Mouse (Mus musculus): ENCODE measurements around the gene Gm10283. TPM values are rescaled to one million over a fixed set of nuclear protein-coding genes. Genes with fewer than 3 reads are reported as not detected.
"Not testable (repeated sequence)": the region's sequence is repeated elsewhere in the genome, so short reads cannot be mapped to it uniquely, and the experiment has no call there.

The Gm10283 gene
- not detected in 2 replicates for polyA plus RNA-seq (2015; fragmentation: Nextera tagmentation; extraction: Ambion mirVana)

- Histone ChIP-seq H3K27me3 (no peaks in the 10 kb centered on the region), H3K9ac (no peak within 1 kb of the TSS), H3K36me3 (no peaks in the 10 kb centered on the region), H3K27ac (replicated peaks) (no peak within 1 kb of the TSS), H3K4me3 (replicated peaks) (no peak within 1 kb of the TSS), H3K9me3 (replicated peaks) (no peaks in the 10 kb centered on the region), H3K4me1 (peaks cover 7% of the 10 kb centered on the region; the same call in 1 of the 2 replicates), H3K4me2 (replicated peaks) (no peak within 1 kb of the TSS)
- WGBS, result 46% methylated on average over 2 of the region's 2 CpGs
- ATAC-seq (ENCODE audit: insufficient number of reproducible peaks, low FRiP score, low TSS enrichment, low read depth), result no peak
Measured at GRCm38 (mm10) chr8:60503098-60503497, at the start of gene Gm10283. Gene Gm10283 (minus strand): TSS chr8:60503198.

- no peaks in the 10 kb centered on the region for H3K36me3 ChIP-seq
- no peak overlapping the region for H3K27ac ChIP-seq (replicated peaks)
- no peaks in the 10 kb centered on the region for H3K27me3 ChIP-seq
- no peaks in the 10 kb centered on the region for H3K9me3 ChIP-seq (replicated peaks)
- WGBS, result 56% methylated on average over 2 of the region's 2 CpGs
- no peaks in the 10 kb centered on the region for H3K4me1 ChIP-seq
- H3K4me2 ChIP-seq (replicated peaks), result no peak overlapping the region
- H3K4me3 ChIP-seq (replicated peaks), result no peak overlapping the region
- no peak for ATAC-seq (ENCODE audit: insufficient number of reproducible peaks, low FRiP score, low TSS enrichment, low read depth)
- no peak overlapping the region for H3K9ac ChIP-seq
Measured at GRCm38 (mm10) chr8:60534945-60535344, 31.9 kb upstream of the Gm10283 start.

- H3K4me3 ChIP-seq (replicated peaks), result no peak overlapping the region
- H3K4me2 ChIP-seq (replicated peaks), result no peak overlapping the region
- H3K9me3 ChIP-seq (replicated peaks), result no peaks in the 10 kb centered on the region
- no peaks in the 10 kb centered on the region for H3K27me3 ChIP-seq
- no peak for ATAC-seq (ENCODE audit: insufficient number of reproducible peaks, low FRiP score, low TSS enrichment, low read depth)
- no peaks in the 10 kb centered on the region for H3K36me3 ChIP-seq
- no peak overlapping the region for H3K27ac ChIP-seq (replicated peaks)
- H3K4me1 ChIP-seq, result no peaks in the 10 kb centered on the region
- H3K9ac ChIP-seq, result no peak overlapping the region
Measured at GRCm38 (mm10) chr8:60518286-60518685, 15.3 kb upstream of the Gm10283 start.

- Histone ChIP-seq H3K27me3 (no peaks in the 10 kb centered on the region), H3K9ac (peak within 1 kb of the TSS; percentile 15; the same call in 1 of the 2 replicates), H3K9me3 (replicated peaks) (no peaks in the 10 kb centered on the region), H3K36me3 (no peaks in the 10 kb centered on the region), H3K27ac (replicated peaks) (no peak within 1 kb of the TSS), H3K4me2 (replicated peaks) (peak within 1 kb of the TSS; percentile 93), H3K4me3 (replicated peaks) (peak within 1 kb of the TSS; percentile 55), H3K4me1 (peaks cover 7% of the 10 kb centered on the region; the same call in 1 of the 2 replicates)
- 1% methylated on average over 25 of the region's 25 CpGs for WGBS
- peak; percentile 86 for ATAC-seq (ENCODE audit: insufficient number of reproducible peaks, low FRiP score, low TSS enrichment, low read depth)
Measured at GRCm38 (mm10) chr8:60505653-60506521, 2.9 kb upstream of the Gm10283 start, which contains the start of gene Aadat. Gene Aadat (plus strand): TSS chr8:60505932.

- H3K9ac ChIP-seq, result not testable (repeated sequence)
Measured at GRCm38 (mm10) chr8:60495046-60495445, 8.0 kb downstream of the Gm10283 start.

GRCm38 (mm10) chr8:60494606-60495005, 8.4 kb downstream of the Gm10283 start:
- H3K9ac ChIP-seq, result no peak overlapping the region
- H3K27ac ChIP-seq (replicated peaks), result no peak overlapping the region
- H3K27me3 ChIP-seq, result no peaks in the 10 kb centered on the region
- 88% methylated on average over 11 of the region's 11 CpGs for WGBS
- ATAC-seq (ENCODE audit: insufficient number of reproducible peaks, low FRiP score, low TSS enrichment, low read depth), result no peak
- H3K4me3 ChIP-seq (replicated peaks), result no peak overlapping the region
- no peak overlapping the region for H3K4me2 ChIP-seq (replicated peaks)
- H3K4me1 ChIP-seq, result no peaks in the 10 kb centered on the region
- no peaks in the 10 kb centered on the region for H3K9me3 ChIP-seq (replicated peaks)
- no peaks in the 10 kb centered on the region for H3K36me3 ChIP-seq

More at GRCm38 (mm10) chr8:60495046-60495445, 8.0 kb downstream of the Gm10283 start:
- H3K27ac ChIP-seq (replicated peaks); ATAC-seq (ENCODE audit: insufficient number of reproducible peaks, low FRiP score, low TSS enrichment, low read depth); H3K4me3 ChIP-seq (replicated peaks); H3K4me2 ChIP-seq (replicated peaks); H3K9me3 ChIP-seq (replicated peaks); H3K27me3 ChIP-seq; H3K36me3 ChIP-seq; H3K4me1 ChIP-seq: not testable (repeated sequence)
- WGBS, result 84% methylated on average over 2 of the region's 2 CpGs

GRCm38 (mm10) chr8:60492471-60492870, 10.5 kb downstream of the Gm10283 start:
- no peaks in the 10 kb centered on the region for H3K9me3 ChIP-seq (replicated peaks)
- 56% methylated on average over 3 of the region's 3 CpGs for whole genome bisulfite sequencing
- no peak overlapping the region for H3K9ac ChIP-seq
- no peaks in the 10 kb centered on the region for H3K4me1 ChIP-seq
- H3K4me3 ChIP-seq (replicated peaks), result no peak overlapping the region
- H3K4me2 ChIP-seq (replicated peaks), result no peak overlapping the region
- H3K27me3 ChIP-seq, result no peaks in the 10 kb centered on the region
- H3K27ac ChIP-seq (replicated peaks), result no peak overlapping the region
- no peak for ATAC-seq (ENCODE audit: insufficient number of reproducible peaks, low FRiP score, low TSS enrichment, low read depth)
- no peaks in the 10 kb centered on the region for H3K36me3 ChIP-seq

- Histone ChIP-seq H3K27ac (replicated peaks) (no peak overlapping the region), H3K4me3 (replicated peaks) (no peak overlapping the region), H3K9ac (no peak overlapping the region), H3K4me2 (replicated peaks) (no peak overlapping the region), H3K9me3 (replicated peaks) (no peaks in the 10 kb centered on the region), H3K4me1 (no peaks in the 10 kb centered on the region), H3K36me3 (no peaks in the 10 kb centered on the region), H3K27me3 (no peaks in the 10 kb centered on the region)
- 89% methylated on average over 2 of the region's 2 CpGs for WGBS
- ATAC-seq (ENCODE audit: insufficient number of reproducible peaks, low FRiP score, low TSS enrichment, low read depth), result no peak
Measured at GRCm38 (mm10) chr8:60491871-60492270, 11.1 kb downstream of the Gm10283 start.

GRCm38 (mm10) chr8:60490147-60490546, 12.9 kb downstream of the Gm10283 start:
- no peak for ATAC-seq (ENCODE audit: insufficient number of reproducible peaks, low FRiP score, low TSS enrichment, low read depth)
- Histone ChIP-seq H3K4me1 (no peaks in the 10 kb centered on the region), H3K36me3 (no peaks in the 10 kb centered on the region), H3K9me3 (replicated peaks) (no peaks in the 10 kb centered on the region), H3K4me2 (replicated peaks) (no peak overlapping the region), H3K27me3 (no peaks in the 10 kb centered on the region), H3K27ac (replicated peaks) (no peak overlapping the region), H3K4me3 (replicated peaks) (no peak overlapping the region), H3K9ac (no peak overlapping the region)
- 71% methylated on average over 2 of the region's 2 CpGs for WGBS

GRCm38 (mm10) chr8:60466686-60467335, 36.2 kb downstream of the Gm10283 start:
- H3K9ac ChIP-seq, result no peak overlapping the region
- no peak overlapping the region for H3K4me2 ChIP-seq (replicated peaks)
- ATAC-seq (ENCODE audit: insufficient number of reproducible peaks, low FRiP score, low TSS enrichment, low read depth), result no peak
- H3K27me3 ChIP-seq, result no peaks in the 10 kb centered on the region
- H3K27ac ChIP-seq (replicated peaks), result no peak overlapping the region
- WGBS, result 32% methylated on average over 15 of the region's 15 CpGs
- no peaks in the 10 kb centered on the region for H3K9me3 ChIP-seq (replicated peaks)
- H3K36me3 ChIP-seq, result no peaks in the 10 kb centered on the region
- no peaks in the 10 kb centered on the region for H3K4me1 ChIP-seq
- H3K4me3 ChIP-seq (replicated peaks), result no peak overlapping the region

GRCm38 (mm10) chr8:60449296-60449695, 53.7 kb downstream of the Gm10283 start:
- ATAC-seq (ENCODE audit: insufficient number of reproducible peaks, low FRiP score, low TSS enrichment, low read depth), result no peak

More at GRCm38 (mm10) chr8:60449296-60449695, 53.7 kb downstream of the Gm10283 start:
- Histone ChIP-seq H3K4me1 (no peaks in the 10 kb centered on the region), H3K4me2 (replicated peaks) (no peak overlapping the region), H3K9ac (no peak overlapping the region), H3K36me3 (no peaks in the 10 kb centered on the region), H3K9me3 (replicated peaks) (no peaks in the 10 kb centered on the region), H3K4me3 (replicated peaks) (no peak overlapping the region), H3K27me3 (no peaks in the 10 kb centered on the region), H3K27ac (replicated peaks) (no peak overlapping the region)
- 69% methylated on average over 2 of the region's 2 CpGs for WGBS

Measured in embryonic facial prominence, embryonic 15.5 days (tissue).